Mouse (Mus musculus) v-Abl transformed pro-B cells (cell line): ENCODE measurements around the gene Gripap1.

ENCODE experiments used
- in situ Hi-C, 2 experiments: fragments of 400-800 bp; cut with MboI; formaldehyde crosslinking; loops; one replicate each; pipeline ENCODE4 v1.15.1; 2025; ENCODE audit not compliant: unreplicated experiment in 2 of 2

Gene Gripap1

DNA sequence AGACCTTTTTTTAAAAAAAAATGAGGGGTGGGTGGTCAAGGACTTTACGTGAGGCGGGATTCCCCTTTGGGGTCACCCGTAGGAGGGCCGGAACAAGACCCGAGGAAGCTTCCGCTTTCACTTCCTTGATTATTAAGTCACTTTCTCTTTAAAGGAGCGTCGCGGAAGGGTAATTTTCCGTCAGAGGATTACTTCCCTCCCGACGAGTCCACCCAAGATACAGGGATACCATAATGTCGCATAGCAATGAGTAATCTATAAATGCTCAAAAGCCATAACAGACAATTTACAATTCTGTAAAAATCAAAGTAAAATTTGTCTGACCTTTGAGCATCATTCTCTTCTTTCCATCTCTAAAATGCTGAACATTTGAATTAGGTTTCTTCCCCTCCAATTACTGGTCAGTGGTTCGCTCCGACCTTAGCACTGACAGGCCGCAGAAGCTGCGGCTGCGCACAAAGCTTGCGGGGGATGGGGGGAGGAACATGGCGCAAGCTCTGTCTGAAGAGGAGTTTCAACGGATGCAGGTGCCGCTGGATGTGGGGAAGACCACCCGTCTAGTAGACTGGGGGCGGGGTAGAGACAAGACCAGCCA, at the start of gene Gripap1:
Gene Gripap1 (plus strand): TSS at position 224 of the 595 bp plus-strand sequence.
- in situ Hi-C loops = loop anchor here (5.0 to 25.0 kb wide), 3 partner anchors 42 to 1527 kb away; no protein-coding TSS in a partner anchor

DNA sequence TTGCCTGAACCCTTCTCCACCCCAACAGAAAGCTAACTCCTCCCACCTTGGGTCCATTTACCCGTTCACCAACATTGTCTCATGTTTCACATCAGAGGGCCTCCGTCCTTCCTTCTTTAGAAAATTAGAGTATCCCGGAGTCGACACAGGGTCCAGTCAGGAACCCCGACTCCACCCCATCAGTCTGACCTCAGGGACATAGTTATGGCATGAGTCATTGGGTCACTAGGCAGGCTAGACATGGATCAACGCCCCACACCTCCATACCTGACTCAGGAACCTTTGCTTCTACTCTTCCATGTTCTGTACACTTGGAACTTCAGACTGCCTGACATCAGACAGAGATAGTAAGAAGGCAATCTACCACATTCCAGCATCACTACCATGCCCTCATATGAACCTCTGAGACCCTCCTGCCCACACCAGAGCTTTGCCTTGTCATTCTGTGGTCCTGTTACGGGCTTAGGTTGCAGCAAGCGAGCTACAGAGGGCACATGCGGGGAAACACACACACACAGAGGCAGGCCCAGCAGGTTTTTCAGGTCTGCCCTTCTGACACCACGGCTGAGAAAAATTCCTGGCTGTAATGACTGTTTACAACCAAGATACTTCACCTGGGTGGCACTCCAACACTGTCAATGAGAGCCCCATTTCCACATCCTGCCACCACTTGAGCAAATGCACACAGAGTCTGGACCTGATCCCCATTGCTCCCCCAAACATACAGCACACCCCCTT, 49.3 kb upstream of the Gripap1 start:
- in situ Hi-C loops = loop anchor here in 1 of 2 experiments (10.0 kb wide), 1 partner anchor 55 kb away; no protein-coding TSS in a partner anchor

GRCm38 (mm10) chrX:7741103-7741502, 48.5 kb upstream of the Gripap1 start:
- in situ Hi-C loops = loop anchor here in 1 of 2 experiments (10.0 kb wide), 1 partner anchor 54 kb away; no protein-coding TSS in a partner anchor

DNA sequence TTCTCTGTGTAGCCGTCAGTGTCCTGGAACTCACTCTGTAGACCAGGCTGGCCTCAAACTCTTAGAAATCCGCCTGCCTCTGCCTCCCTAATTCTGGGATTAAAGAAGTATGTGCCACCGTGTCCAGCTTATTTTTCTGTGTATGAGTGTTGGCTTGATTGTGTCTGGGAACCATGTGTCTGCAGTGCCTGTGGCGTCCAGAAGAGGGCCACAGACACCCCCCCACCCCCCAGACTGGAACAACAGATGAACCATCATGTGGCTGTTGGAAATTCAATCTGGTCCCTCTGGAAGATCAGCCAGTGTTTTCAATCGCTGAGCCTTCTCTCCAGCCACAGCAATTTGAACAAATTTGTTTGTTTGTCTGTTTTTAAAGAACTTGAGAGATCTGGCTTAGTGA, 46.1 kb upstream of the Gripap1 start:
- in situ Hi-C loops = loop anchor here in 1 of 2 experiments (10.0 kb wide), 1 partner anchor 51 kb away; no protein-coding TSS in a partner anchor

- in situ Hi-C loops = loop anchor here (5.0 to 10.0 kb wide), 2 partner anchors 47 to 50 kb away; no protein-coding TSS in a partner anchor
These were observed 44.6 kb upstream of the Gripap1 start for GRCm38 (mm10) chrX:7744940-7745339.

- in situ Hi-C loops = loop anchor here (5.0 to 10.0 kb wide), 2 partner anchors 47 to 49 kb away; no protein-coding TSS in a partner anchor
These were observed 44.1 kb upstream of the Gripap1 start for GRCm38 (mm10) chrX:7745429-7745828.

DNA sequence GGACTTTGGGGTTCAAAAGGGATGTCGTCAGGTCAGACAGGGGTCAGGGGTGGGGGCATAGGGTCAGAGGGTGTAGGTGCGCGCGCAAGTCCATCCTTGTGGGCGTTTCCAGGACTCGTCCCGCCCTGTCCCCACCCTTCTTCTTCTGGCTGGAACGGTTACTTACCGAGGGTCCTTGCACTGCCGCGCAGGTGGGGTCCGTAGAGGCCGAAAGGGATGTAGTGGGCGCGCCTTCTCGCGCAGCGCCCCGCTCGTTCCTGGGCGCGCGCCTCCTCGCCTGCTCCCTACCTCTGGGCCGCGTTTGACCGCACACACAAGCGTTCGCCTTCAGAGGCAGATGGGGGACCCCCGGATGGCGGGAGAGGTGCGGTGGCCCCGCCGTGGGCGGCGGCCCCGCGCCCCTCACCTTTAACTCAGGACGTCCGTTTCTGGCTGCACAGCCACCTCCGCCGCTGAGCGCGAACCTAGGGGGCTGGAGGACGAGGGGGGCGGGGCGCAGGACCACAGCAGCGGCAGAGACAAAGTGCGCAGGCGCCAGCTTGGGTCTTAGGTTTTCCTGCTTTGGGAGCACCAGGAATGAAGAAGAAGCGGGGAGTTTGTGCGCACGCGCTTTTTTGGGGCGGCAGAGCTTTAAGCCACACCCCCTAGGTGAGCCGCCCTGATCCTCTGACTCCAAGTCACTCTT, 39.0 kb upstream of the Gripap1 start, which contains the start of gene Ccdc120:
Gene Ccdc120 (minus strand): TSS at position 474 of the 685 bp plus-strand sequence.
- in situ Hi-C loops = loop anchor here in 1 of 2 experiments (5.0 kb wide), 1 partner anchor 267 kb away; the partner anchor contains the start of gene Glod5

GRCm38 (mm10) chrX:7753627-7754026, 35.9 kb upstream of the Gripap1 start:
- in situ Hi-C loops = loop anchor here in 1 of 2 experiments (5.0 kb wide), 1 partner anchor 264 kb away; the partner anchor contains the start of gene Glod5

GRCm38 (mm10) chrX:7762137-7762920, 27.2 kb upstream of the Gripap1 start, which contains the start of gene Tfe3:
Gene Tfe3 (plus strand): TSS chrX:7762560.
- in situ Hi-C loops = no loop called here

- in situ Hi-C loops = no loop called here
These were observed 26.7 kb upstream of the Gripap1 start for GRCm38 (mm10) chrX:7762921-7763197.

DNA sequence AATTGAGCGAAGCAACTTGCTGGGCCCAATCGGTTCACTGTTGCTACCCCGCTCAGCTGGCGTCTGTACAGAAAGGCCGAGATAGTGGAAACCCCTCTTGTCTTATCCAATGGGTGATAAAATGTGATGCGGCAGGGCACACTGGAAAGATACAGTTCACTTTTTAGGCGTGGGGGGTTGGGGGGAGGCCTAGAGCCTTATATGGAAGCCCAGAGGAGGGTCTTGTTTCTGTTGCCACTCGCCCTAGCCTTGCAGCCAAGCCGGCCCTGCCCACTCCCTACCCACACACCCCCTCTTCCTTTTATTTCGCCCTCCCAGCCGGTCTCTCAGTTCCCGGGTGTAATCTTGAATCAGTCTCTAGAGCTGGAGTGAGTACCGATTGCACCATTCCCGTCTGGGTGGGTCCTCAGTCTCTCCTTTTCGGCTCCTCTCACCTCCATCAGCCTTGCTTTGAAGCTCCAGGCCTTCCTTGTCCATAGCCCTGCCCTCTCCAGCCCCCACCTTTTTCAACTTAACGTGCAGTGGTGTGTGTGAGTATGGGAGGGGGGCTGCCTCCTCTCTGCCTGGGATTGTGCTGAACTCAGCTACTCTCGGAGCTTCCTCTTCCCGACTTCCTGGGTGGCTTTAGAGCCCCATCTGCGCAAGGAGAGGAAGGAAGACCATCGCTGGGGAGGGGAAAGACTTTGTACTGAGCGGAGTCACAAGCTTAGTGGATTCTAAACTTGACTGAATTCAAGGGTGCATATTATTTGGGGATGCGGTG, 25.8 kb upstream of the Gripap1 start:
- in situ Hi-C loops = no loop called here

DNA sequence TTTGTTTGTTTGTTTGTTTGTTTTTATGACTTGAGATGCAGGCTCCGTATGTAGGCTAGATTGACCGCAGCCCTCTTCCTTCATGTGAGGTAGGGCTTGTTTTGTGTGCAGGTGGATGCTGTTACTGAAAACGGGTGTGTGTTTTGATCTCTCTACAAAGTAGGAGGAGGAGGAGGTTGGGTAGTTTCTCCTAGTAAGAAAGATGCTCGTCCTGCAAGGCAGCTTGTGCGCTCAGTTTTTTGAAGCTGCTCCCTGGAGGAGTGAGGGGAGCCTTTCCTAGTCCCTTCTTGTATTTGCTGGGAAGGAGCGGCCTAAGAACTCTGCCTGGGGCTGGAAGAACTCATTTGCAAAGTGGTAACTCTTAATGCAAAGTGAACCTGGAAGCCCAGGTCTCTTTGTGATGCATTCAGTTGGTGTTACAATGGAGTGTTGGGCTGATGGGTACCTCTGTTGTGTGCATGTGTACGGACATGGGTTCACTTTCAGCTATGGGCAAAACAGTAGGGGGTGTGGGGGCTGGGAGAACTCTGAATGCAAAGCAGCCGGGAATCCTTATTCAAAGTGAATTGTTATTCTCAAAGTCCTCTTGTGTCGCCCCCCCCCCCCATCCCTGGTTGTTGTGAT, 24.8 kb upstream of the Gripap1 start:
- in situ Hi-C loops = no loop called here

DNA sequence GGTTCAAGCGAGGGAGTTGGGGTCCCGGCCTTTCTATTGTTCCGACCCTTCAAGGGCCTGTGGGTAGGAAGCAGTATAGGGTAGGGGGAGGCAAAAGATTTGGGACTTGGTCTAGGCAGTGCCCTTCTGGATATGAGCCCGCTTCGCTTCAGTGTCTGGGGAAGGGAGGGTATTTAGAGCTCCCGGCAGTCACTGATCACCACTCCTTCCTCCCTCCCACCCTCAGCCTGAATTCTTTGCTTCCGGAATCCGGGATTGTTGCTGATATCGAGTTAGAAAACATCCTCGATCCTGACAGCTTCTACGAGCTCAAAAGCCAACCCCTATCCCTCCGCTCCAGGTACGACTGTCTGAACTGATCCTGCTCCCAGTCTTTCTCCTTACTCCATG, 24.3 kb upstream of the Gripap1 start:
- in situ Hi-C loops = no loop called here

DNA sequence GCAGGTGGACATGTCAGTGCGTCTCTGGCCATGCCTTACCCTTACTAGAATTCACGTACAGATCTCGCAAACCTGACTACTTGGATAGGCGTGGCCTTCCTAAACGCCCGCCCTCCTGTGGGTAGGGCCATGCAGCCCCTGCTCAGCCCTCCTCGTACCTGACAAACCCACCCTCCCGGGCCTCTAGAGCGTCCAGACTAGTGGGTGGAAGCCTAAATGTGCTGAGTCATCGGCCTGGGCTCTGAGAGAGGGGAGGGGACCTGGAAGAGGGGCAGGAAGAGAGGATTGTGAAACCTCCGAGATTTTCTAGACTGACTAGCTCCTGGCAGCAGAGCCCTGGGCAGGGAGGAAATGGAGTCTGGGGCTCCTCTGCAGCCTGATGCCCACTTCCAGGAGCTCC, 23.8 kb upstream of the Gripap1 start:
- in situ Hi-C loops = no loop called here

DNA sequence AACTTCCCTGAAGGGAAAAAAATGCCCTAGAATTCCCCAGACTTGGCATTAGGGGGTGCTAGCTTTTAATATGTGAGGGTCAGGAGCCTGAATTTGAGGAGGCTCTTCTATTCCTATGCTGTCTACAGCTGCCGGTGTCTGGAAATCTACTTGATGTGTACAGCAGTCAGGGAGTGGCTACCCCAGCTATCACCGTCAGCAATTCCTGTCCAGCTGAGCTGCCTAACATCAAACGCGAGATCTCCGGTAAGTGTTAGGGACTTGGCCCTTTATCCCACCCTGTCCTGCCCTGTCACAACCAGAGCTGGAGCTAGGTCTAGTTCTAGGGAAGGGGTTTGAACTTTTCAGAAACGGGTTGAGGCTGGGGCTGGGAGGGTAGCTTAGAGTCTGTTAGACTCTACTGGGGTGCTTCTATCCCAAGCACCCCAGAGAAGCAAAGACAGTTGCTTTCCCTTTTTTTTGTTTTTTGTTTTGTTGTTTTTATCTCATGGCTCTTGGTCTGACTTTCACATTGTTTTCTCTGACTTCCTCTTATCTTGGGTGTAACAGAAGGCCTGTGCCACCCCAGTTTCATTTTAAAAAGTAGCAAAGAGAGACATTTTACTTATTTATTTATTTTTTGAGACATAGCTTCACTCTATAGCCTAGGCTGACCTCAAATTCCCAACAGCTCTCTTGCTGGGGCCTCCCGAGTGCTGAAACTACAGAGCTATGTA, 20.1 kb upstream of the Gripap1 start:
- in situ Hi-C loops = loop anchor here in 1 of 2 experiments (10.0 kb wide), 1 partner anchor 345 kb away; no protein-coding TSS in a partner anchor

DNA sequence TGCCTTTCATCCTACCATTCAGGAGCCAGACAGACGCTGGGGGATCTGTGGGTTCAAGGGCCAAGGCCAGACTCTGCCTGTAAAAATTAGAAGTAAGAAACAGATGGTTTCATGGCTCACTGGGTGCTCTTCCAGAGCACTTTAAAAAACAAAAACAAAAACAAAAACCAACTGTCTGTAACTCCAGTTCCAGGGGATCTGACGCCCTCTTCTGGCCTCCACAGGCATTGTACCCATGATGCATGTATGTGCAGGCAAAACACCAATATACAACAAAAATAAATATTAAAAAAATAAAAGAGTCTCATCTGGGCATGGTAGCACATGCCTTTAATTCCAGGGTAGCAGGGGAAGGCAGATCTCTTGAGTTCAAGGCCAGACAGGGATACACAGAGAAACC, 16.8 kb upstream of the Gripap1 start:
- in situ Hi-C loops = loop anchor here in 1 of 2 experiments (10.0 kb wide), 1 partner anchor 348 kb away; no protein-coding TSS in a partner anchor

GRCm38 (mm10) chrX:7775501-7776205, 13.9 kb upstream of the Gripap1 start:
- in situ Hi-C loops = loop anchor here in 1 of 2 experiments (10.0 to 25.0 kb wide), 2 partner anchors 351 to 1513 kb away; no protein-coding TSS in a partner anchor
